Mouse (Mus musculus): ENCODE measurements at regions not wholly inside any gene's neighbourhood (a gene's known extent, or its start where the extent isn't known, plus 50 kb on each side); places are given as distances from the start of the nearest gene placed in this dataset.

DNA sequence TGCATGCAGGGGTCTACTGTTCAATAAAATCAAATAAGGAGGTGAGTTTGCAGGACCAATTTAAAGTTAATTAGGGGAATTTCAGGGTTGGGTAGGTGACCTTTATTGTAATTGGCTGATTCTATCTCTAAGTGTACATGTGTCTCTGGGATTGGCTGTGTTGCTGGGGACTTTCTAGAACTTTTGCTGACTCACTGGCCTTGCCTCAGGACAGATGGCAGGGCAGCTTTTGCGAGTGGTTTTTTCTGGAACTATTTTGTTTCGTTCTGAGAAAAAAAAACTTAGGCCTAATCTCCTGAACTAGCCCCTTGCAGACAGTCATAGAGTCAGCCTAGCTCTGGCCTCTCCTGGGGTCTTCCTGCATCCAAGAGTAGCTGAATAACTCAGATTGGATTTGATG, 249.3 kb upstream of the Mdga2 start:
- Histone ChIP-seq H3K36me3 (ENCODE audit: control insufficient read depth, insufficient read depth) (no peaks in the 10 kb centered on the region), H3K27me3 (replicated peaks; ENCODE audit: control insufficient read depth, insufficient read depth, low read length) (no peaks in the 10 kb centered on the region), H3K9ac (replicated peaks; ENCODE audit: low read depth, low read length) (no peak overlapping the region), H3K9me3 (ENCODE audit: control insufficient read depth, low read length) (no peaks in the 10 kb centered on the region), H3K4me3 (replicated peaks; ENCODE audit: low read length) (no peak overlapping the region), H3K4me1 (replicated peaks; ENCODE audit: control insufficient read depth, insufficient read depth, low read length) (no peaks in the 10 kb centered on the region), H3K27ac (ENCODE audit: low read length) (no peak overlapping the region), H3K4me2 (ENCODE audit: low read length) (no peak overlapping the region)
- no peak for ATAC-seq
- 72% methylated on average over 2 of the region's 2 CpGs for WGBS

DNA sequence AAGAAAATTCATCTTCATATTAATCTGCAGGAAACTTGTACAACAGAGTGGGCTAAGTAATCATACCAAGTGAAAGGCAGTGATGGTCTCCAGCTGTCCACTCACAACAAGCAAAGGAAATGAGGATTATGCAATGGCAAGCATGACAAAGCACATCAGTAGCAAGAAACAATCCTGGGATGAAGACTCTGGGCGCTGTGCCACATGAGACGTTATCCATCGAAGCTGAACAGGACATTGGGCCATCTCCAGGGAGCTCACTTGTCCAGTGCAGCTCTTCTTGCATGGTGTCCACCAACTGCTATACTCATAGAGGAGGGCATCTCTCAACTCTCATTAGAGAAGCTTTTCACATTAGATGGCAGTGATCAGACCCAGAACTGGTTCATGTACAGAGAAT, 248.7 kb upstream of the Mdga2 start:
- no peak overlapping the region for H3K9ac ChIP-seq (replicated peaks; ENCODE audit: low read depth, low read length)
- H3K36me3 ChIP-seq (ENCODE audit: control insufficient read depth, insufficient read depth), result no peaks in the 10 kb centered on the region
- H3K27ac ChIP-seq (ENCODE audit: low read length), result no peak overlapping the region
- H3K27me3 ChIP-seq (replicated peaks; ENCODE audit: control insufficient read depth, insufficient read depth, low read length), result no peaks in the 10 kb centered on the region
- no peak overlapping the region for H3K4me3 ChIP-seq (replicated peaks; ENCODE audit: low read length)
- no peaks in the 10 kb centered on the region for H3K4me1 ChIP-seq (replicated peaks; ENCODE audit: control insufficient read depth, insufficient read depth, low read length)
- 75% methylated on average over 3 of the region's 3 CpGs for WGBS
- H3K9me3 ChIP-seq (ENCODE audit: control insufficient read depth, low read length), result no peaks in the 10 kb centered on the region
- no peak overlapping the region for H3K4me2 ChIP-seq (ENCODE audit: low read length)
- no peak for ATAC-seq

DNA sequence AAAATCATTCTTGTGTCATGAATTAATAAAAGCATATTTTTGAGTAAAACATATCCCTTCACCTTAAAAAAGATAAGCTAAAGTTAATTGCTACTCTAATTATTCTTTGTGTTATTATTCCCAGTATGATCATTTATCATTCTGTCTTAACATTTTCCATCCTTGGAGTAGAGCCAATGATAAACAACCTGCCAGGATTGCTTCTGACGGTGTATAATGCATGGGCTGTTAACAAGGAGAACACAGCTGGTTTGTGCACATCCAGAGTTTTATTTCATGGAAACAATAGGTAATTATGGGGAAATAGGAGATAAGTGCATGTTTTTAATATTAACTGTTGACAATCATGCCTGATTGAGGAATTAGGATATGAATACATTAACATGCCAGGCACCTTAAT, 226.8 kb upstream of the Mdga2 start:
- no peaks in the 10 kb centered on the region for H3K36me3 ChIP-seq (ENCODE audit: control insufficient read depth, insufficient read depth)
- no peak overlapping the region for H3K4me2 ChIP-seq (ENCODE audit: low read length)
- no peak overlapping the region for H3K27ac ChIP-seq (ENCODE audit: low read length)
- WGBS, result 8% methylated on average over 1 of the region's 1 CpGs
- no peak overlapping the region for H3K9ac ChIP-seq (replicated peaks; ENCODE audit: low read depth, low read length)
- H3K9me3 ChIP-seq (ENCODE audit: control insufficient read depth, low read length), result no peaks in the 10 kb centered on the region
- no peak for ATAC-seq
- no peak overlapping the region for H3K4me3 ChIP-seq (replicated peaks; ENCODE audit: low read length)
- no peaks in the 10 kb centered on the region for H3K4me1 ChIP-seq (replicated peaks; ENCODE audit: control insufficient read depth, insufficient read depth, low read length)
- no peaks in the 10 kb centered on the region for H3K27me3 ChIP-seq (replicated peaks; ENCODE audit: control insufficient read depth, insufficient read depth, low read length)

DNA sequence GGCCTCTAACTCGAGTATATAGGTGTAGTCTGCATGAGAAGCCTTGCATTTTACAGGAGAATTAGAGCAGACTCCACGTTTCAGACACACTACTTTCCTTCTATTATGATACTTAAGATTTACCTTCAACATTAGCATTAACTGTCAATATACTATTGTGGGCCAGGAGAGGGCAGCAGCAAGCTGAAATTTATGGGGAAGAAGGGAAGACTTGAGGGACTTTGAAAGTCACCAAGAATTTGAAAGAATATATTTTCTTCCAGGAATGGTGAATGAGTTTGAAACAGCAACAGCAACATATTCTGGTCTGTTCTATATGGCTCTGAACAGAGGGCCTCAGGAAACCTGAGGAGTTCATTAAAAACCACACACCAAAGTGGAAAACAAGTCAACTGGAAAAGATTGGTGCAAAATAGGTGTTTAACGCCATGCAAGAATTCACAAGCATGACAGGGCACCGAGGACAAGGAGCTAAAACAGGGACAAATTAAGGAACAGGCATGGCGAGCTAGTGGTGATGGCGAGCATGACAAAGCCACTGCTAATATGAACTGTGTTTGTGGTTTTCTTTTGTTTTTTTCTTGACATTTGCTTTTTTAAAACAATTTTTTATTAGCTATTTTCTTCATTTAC, 208.1 kb upstream of the Mdga2 start:
- Histone ChIP-seq H3K4me3 (replicated peaks; ENCODE audit: low read length) (no peak overlapping the region), H3K36me3 (ENCODE audit: control insufficient read depth, insufficient read depth) (no peaks in the 10 kb centered on the region), H3K9me3 (ENCODE audit: control insufficient read depth, low read length) (no peaks in the 10 kb centered on the region), H3K4me2 (ENCODE audit: low read length) (no peak overlapping the region), H3K9ac (replicated peaks; ENCODE audit: low read depth, low read length) (no peak overlapping the region), H3K27me3 (replicated peaks; ENCODE audit: control insufficient read depth, insufficient read depth, low read length) (no peaks in the 10 kb centered on the region), H3K4me1 (replicated peaks; ENCODE audit: control insufficient read depth, insufficient read depth, low read length) (no peaks in the 10 kb centered on the region; the same call in 1 of the 2 replicates), H3K27ac (ENCODE audit: low read length) (no peak overlapping the region)
- WGBS, result 13% methylated on average over 6 of the region's 6 CpGs
- ATAC-seq, result peak; percentile 45; the same call in 1 of the 2 replicates

DNA sequence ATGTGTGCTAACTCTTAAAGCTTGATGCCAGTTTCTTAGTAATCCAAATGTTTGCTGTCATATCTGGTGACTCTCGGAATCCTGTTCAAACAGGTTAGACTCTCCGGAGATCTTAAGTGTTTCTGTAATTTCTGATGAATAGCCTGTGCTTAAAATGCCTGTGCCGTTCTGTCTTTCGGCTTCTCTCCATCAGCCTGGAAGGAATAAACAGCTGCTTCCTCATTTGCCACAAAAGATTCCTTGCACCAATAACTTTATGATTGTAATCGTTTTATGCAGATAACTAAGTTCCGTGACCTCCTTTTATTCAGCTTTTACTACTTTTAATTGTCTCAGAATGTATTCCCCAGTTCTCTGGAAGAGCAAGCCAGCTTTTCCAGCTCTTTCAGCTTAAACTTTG, 204.5 kb upstream of the Mdga2 start:
- no peak for ATAC-seq
- H3K36me3 ChIP-seq (ENCODE audit: control insufficient read depth, insufficient read depth), result no peaks in the 10 kb centered on the region
- H3K4me3 ChIP-seq (replicated peaks; ENCODE audit: low read length), result no peak overlapping the region
- 77% methylated on average over 6 of the region's 6 CpGs for WGBS
- H3K4me1 ChIP-seq (replicated peaks; ENCODE audit: control insufficient read depth, insufficient read depth, low read length), result no peaks in the 10 kb centered on the region; the same call in 1 of the 2 replicates
- H3K27ac ChIP-seq (ENCODE audit: low read length), result no peak overlapping the region
- no peaks in the 10 kb centered on the region for H3K27me3 ChIP-seq (replicated peaks; ENCODE audit: control insufficient read depth, insufficient read depth, low read length)
- no peak overlapping the region for H3K9ac ChIP-seq (replicated peaks; ENCODE audit: low read depth, low read length)
- no peak overlapping the region for H3K4me2 ChIP-seq (ENCODE audit: low read length)
- no peaks in the 10 kb centered on the region for H3K9me3 ChIP-seq (ENCODE audit: control insufficient read depth, low read length)

DNA sequence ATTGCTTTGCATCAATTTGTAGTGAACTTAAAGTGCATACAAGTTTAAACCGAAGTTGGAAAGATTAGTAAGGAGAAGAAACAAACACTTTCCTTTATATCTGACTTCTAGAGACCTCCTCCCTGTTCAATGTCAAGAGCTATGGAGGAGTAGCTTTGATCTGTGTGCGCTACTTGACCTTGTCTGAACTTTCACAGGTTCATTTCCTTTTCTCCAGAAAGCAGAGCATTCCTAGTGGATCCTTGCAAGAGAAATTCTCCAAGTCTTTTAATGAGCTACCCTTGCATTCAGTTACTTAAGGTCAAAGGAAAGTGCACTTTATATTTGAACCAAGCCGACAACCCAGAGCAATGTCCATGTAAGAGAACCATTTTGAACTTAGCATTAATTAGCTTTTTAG, 177.2 kb upstream of the Mdga2 start:
- no peak for ATAC-seq
- Histone ChIP-seq H3K9ac (replicated peaks; ENCODE audit: low read depth, low read length) (no peak overlapping the region), H3K9me3 (ENCODE audit: control insufficient read depth, low read length) (no peaks in the 10 kb centered on the region), H3K27ac (ENCODE audit: low read length) (no peak overlapping the region), H3K4me1 (replicated peaks; ENCODE audit: control insufficient read depth, insufficient read depth, low read length) (no peaks in the 10 kb centered on the region), H3K4me3 (replicated peaks; ENCODE audit: low read length) (no peak overlapping the region), H3K36me3 (ENCODE audit: control insufficient read depth, insufficient read depth) (no peaks in the 10 kb centered on the region), H3K27me3 (replicated peaks; ENCODE audit: control insufficient read depth, insufficient read depth, low read length) (no peaks in the 10 kb centered on the region), H3K4me2 (ENCODE audit: low read length) (no peak overlapping the region)
- WGBS, result 80% methylated on average over 3 of the region's 3 CpGs

DNA sequence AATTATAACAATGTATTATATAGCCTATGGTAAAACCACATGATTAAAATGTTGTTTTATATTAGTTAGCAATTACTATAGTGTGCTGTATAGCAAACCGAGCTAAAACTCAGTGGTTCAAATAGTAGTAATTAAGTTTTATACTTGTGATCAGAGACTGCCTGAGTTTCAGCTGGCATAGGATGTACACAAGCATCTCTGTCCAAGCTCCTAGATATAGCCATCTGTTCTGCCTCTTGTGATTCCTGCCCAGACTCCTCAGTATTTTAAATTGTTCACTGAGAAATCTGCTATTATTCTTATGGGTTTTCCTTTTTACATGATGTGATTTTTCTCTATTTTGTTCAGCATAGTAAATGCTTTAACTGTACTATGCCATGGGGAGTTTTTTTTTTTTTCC, 152.2 kb upstream of the Mdga2 start:
- peak; percentile 63; the same call in 1 of the 2 replicates for ATAC-seq
- H3K9me3 ChIP-seq (ENCODE audit: control insufficient read depth, low read length), result no peaks in the 10 kb centered on the region
- no peak overlapping the region for H3K27ac ChIP-seq (ENCODE audit: low read length)
- H3K36me3 ChIP-seq (ENCODE audit: control insufficient read depth, insufficient read depth), result no peaks in the 10 kb centered on the region
- WGBS, result 63% methylated on average over 1 of the region's 1 CpGs
- H3K4me1 ChIP-seq (replicated peaks; ENCODE audit: control insufficient read depth, insufficient read depth, low read length), result no peaks in the 10 kb centered on the region
- no peak overlapping the region for H3K4me2 ChIP-seq (ENCODE audit: low read length)
- H3K27me3 ChIP-seq (replicated peaks; ENCODE audit: control insufficient read depth, insufficient read depth, low read length), result no peaks in the 10 kb centered on the region
- no peak overlapping the region for H3K9ac ChIP-seq (replicated peaks; ENCODE audit: low read depth, low read length)
- no peak overlapping the region for H3K4me3 ChIP-seq (replicated peaks; ENCODE audit: low read length)

DNA sequence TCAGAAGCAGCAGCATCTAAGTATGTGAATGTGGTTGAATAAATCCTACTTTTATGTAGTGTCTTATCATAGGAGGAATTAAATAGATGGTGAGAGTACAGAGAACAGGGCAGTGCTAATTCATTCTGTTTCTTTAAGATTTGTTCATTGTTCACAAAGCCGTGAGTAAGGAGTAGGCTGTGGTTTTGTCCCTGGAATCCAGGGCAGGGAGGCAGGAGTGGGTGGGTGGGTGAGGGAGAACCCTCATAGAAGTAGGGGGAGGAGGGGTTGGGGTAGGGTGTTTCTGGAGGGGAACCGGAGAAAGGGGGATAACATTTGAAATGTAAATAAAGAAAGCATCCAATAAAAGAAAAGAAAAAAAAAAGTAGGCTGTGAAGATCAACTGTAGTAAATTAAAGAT, 126.2 kb upstream of the Mdga2 start:
- Histone ChIP-seq H3K9me3 (ENCODE audit: control insufficient read depth, low read length) (no peaks in the 10 kb centered on the region), H3K4me2 (ENCODE audit: low read length) (no peak overlapping the region), H3K27ac (ENCODE audit: low read length) (no peak overlapping the region), H3K9ac (replicated peaks; ENCODE audit: low read depth, low read length) (no peak overlapping the region), H3K36me3 (ENCODE audit: control insufficient read depth, insufficient read depth) (no peaks in the 10 kb centered on the region), H3K4me1 (replicated peaks; ENCODE audit: control insufficient read depth, insufficient read depth, low read length) (no peaks in the 10 kb centered on the region), H3K27me3 (replicated peaks; ENCODE audit: control insufficient read depth, insufficient read depth, low read length) (no peaks in the 10 kb centered on the region), H3K4me3 (replicated peaks; ENCODE audit: low read length) (no peak overlapping the region)
- WGBS, result 11% methylated on average over 2 of the region's 2 CpGs
- ATAC-seq, result no peak

DNA sequence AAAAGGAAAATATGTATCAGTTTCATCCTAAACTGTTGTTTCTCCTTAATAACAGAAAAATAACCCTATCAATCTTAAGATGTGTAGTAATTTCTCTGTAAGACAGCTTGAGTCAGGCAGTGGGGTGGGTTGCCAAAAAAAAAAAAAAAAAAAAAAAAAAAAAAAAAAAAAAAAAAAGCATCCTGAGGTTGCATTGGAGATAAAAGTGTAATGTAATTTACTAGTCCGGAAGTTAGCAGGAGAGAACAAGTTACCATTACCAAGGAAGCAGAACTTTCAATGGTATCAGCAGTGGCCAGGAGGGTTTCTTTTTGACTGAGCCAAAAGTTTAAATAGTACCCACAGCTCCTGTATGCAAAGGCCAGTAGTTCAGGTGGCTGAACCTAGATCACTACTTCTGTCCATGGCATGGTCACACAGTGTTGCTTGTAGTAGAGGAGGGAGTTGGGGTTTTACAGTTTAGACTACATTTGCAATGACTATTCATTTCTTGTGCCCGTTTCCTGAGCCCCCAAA, 110.2 kb upstream of the Mdga2 start:
- H3K27ac ChIP-seq (ENCODE audit: low read length), result no peak overlapping the region
- no peak for ATAC-seq
- H3K4me2 ChIP-seq (ENCODE audit: low read length), result no peak overlapping the region
- no peak overlapping the region for H3K4me3 ChIP-seq (replicated peaks; ENCODE audit: low read length)
- H3K9ac ChIP-seq (replicated peaks; ENCODE audit: low read depth, low read length), result no peak overlapping the region
- H3K27me3 ChIP-seq (replicated peaks; ENCODE audit: control insufficient read depth, insufficient read depth, low read length), result no peaks in the 10 kb centered on the region
- H3K4me1 ChIP-seq (replicated peaks; ENCODE audit: control insufficient read depth, insufficient read depth, low read length), result no peaks in the 10 kb centered on the region
- no peaks in the 10 kb centered on the region for H3K9me3 ChIP-seq (ENCODE audit: control insufficient read depth, low read length)
- 80% methylated on average over 2 of the region's 2 CpGs for WGBS
- H3K36me3 ChIP-seq (ENCODE audit: control insufficient read depth, insufficient read depth), result no peaks in the 10 kb centered on the region

DNA sequence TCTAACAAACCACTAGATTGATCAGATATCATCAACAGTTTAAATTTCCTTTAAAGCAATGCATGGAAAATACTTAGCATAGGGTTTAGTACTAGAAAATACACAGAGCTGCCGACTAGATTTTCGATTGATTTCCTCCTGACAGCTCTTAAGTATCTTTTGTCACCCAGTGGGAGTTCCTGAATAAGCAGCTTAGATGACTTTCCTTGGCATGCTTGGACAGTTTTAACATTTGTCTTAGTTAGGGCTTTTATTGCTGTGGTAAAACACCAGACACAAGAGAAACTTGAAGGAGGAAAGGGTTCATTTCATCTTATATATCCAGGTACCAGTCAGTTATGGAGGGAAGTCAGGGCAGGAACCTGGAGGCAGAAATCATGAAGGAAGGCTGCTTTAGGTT, 104.0 kb upstream of the Mdga2 start:
- Histone ChIP-seq H3K4me1 (replicated peaks; ENCODE audit: control insufficient read depth, insufficient read depth, low read length) (no peaks in the 10 kb centered on the region), H3K27ac (ENCODE audit: low read length) (no peak overlapping the region), H3K27me3 (replicated peaks; ENCODE audit: control insufficient read depth, insufficient read depth, low read length) (no peaks in the 10 kb centered on the region), H3K36me3 (ENCODE audit: control insufficient read depth, insufficient read depth) (no peaks in the 10 kb centered on the region), H3K4me3 (replicated peaks; ENCODE audit: low read length) (no peak overlapping the region), H3K9me3 (ENCODE audit: control insufficient read depth, low read length) (no peaks in the 10 kb centered on the region), H3K9ac (replicated peaks; ENCODE audit: low read depth, low read length) (no peak overlapping the region), H3K4me2 (ENCODE audit: low read length) (no peak overlapping the region)
- ATAC-seq, result no peak
- 34% methylated on average over 2 of the region's 2 CpGs for WGBS
